Mouse (Mus musculus): ENCODE measurements at regions not wholly inside any gene's neighbourhood (a gene's known extent, or its start where the extent isn't known, plus 50 kb on each side); places are given as distances from the start of the nearest gene placed in this dataset.

DNA sequence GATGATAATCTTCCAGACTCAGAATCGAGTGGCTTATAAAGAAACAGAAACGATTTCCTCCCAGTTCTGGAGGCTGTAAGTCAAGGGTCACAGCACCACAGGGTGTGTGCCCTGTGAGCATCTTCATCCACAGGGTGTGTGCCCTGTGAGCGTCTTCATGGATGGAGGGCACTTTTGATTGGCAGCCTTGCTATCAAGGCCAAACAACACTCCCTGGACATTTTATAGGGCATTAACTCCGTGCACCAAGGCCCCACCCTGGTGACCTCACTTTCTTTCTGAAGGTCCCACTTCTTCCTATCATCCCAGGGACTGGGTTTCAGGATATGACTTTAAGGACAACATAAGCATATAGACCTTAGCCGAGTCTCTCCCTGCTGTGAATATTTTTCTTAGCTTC is 885.3 kb upstream of the Car8 start:
- TF ChIP-seq CTCF (IDR thresholded peaks at IDR 0.05; ENCODE audit: control insufficient read depth, insufficient read depth, low read length) (no peak), POLR2A (IDR thresholded peaks at IDR 0.05; ENCODE audit: borderline replicate concordance, control insufficient read depth, low read depth, low read length) (no peak)
